Mouse (Mus musculus): Measurements from ENCODE around the gene Aplp2. TPM values are rescaled to one million over a fixed set of nuclear protein-coding genes. Genes with fewer than 3 reads are reported as not detected.
"Not testable (repeated sequence)": the region's sequence is repeated elsewhere in the genome, so short reads cannot be mapped to it uniquely, and the experiment has no call there.

Gene Aplp2
- polyA plus RNA-seq, 1 experiment from 2014 or later, result 227 TPM

DNA sequence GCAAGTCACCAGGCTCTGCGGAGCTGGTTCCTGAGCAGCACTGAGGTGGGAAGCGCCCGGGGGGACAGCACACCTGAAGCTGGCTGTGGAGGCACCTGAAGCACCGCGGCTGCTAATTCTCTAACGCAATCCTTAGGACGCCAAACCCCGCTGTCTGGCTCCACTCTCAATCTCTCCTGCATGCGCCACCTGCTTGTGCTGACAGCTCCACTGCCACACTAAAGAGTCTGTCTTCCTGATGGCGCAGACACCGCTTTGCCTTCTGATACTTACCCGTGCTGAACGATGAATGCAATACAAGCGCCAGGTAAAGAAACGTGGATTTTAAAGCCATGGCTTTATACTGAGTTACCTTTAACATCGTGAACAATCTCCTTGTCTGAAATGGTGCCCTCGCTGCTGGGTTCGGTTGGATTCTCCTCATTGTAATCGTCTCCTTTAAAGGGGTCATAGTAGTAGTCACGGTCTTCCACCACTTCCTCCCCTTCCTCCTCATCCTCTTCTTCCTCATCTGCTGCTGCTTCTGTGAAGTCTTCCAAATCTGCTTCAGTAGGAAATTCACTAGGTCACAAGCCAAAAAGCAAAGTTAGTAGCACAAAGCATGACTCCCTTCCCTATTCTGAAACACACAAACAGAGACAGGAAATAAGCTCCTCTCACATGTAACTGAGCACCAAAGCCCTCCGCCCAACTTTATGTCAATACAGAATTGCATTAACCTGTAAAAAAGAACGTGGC, 43.1 kb downstream of the Aplp2 start:
- H3K4me2 ChIP-seq (replicated peaks), result no peak overlapping the region
- H3K36me3 ChIP-seq, result peaks cover 36% of the 10 kb centered on the region
- WGBS, result 92% methylated on average over 22 of the region's 22 CpGs
- no peak overlapping the region for H3K4me3 ChIP-seq
- no peak for ATAC-seq (replicated peaks)
- no peak overlapping the region for H3K27ac ChIP-seq (replicated peaks)
- no peaks in the 10 kb centered on the region for H3K4me1 ChIP-seq
- H3K27me3 ChIP-seq, result no peaks in the 10 kb centered on the region
- no peaks in the 10 kb centered on the region for H3K9me3 ChIP-seq
- no peak overlapping the region for H3K9ac ChIP-seq (replicated peaks)

DNA sequence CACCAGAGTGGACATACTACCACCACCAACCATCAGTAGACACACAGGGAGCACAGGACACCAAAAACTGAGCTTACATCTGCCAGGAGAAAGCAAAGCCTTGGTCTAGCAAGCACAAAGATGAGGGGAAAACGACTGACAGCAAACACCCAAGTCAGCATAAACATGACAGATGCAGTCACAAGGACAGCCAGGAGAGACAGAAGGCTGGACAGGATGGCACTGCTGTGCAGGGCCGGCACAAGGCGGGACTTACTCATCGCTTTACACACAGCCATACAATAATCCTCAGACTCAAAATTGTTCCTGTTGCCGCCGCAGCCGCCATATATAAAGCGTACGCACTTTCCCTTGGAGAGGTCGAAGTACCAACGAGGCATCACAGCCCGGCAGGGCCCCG, 44.3 kb downstream of the Aplp2 start:
- Histone ChIP-seq H3K27me3 (no peaks in the 10 kb centered on the region), H3K4me2 (replicated peaks) (no peak overlapping the region), H3K27ac (replicated peaks) (no peak overlapping the region), H3K4me3 (no peak overlapping the region), H3K36me3 (peaks cover 43% of the 10 kb centered on the region), H3K9me3 (no peaks in the 10 kb centered on the region), H3K9ac (replicated peaks) (no peak overlapping the region), H3K4me1 (no peaks in the 10 kb centered on the region)
- no peak for ATAC-seq (replicated peaks)
- 93% methylated on average over 13 of the region's 13 CpGs for WGBS

DNA sequence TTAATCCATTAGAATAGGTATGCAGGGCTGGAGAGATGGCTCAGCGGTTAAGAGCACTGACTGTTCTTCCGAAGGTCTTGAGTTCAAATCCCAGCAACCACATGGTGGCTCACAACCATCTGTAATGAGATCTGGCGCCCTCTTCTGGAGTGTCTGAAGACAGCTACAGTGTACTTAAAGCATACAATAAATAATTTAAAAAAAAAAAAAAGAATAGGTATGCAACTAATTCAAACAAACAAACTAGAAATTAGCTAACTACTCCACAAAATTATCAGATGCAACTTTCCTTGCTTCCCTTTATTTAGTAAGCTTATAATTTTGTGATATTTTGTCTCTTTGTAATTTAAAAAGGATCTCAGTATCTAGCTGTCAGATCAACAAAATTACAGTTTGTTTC, 46.1 kb downstream of the Aplp2 start:
- WGBS, result 91% methylated on average over 3 of the region's 3 CpGs
- H3K36me3 ChIP-seq, result peaks cover 54% of the 10 kb centered on the region
- not testable (repeated sequence) for H3K27ac ChIP-seq (replicated peaks); H3K27me3 ChIP-seq; H3K4me3 ChIP-seq; ATAC-seq (replicated peaks); H3K9me3 ChIP-seq; H3K4me1 ChIP-seq; H3K4me2 ChIP-seq (replicated peaks); H3K9ac ChIP-seq (replicated peaks)

DNA sequence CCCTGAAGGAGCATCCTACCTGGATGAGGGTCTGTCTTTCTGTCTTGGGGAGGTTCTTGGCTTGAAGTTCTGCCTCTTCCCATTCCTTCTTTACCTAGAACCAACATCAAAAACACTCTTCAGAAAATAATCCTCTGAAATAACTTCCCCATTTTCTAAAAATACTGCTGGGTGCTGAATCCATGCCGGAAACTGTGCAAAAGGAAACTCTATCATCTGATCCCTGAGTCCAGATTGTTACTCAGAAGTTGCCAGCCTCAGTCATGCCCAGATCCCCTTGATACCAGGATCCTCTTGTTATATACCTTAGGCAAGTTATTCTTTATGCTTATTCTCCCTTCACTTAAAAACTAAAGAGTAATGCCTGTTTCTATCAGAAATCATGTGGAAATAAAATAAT, 48.3 kb downstream of the Aplp2 start:
- no peaks in the 10 kb centered on the region for H3K9me3 ChIP-seq
- H3K27me3 ChIP-seq, result no peaks in the 10 kb centered on the region
- H3K36me3 ChIP-seq, result peaks cover 72% of the 10 kb centered on the region
- H3K27ac ChIP-seq (replicated peaks), result no peak overlapping the region
- H3K9ac ChIP-seq (replicated peaks), result no peak overlapping the region
- no peak overlapping the region for H3K4me2 ChIP-seq (replicated peaks)
- 96% methylated on average over 1 of the region's 1 CpGs for WGBS
- no peak overlapping the region for H3K4me3 ChIP-seq
- no peak for ATAC-seq (replicated peaks)
- H3K4me1 ChIP-seq, result no peaks in the 10 kb centered on the region

DNA sequence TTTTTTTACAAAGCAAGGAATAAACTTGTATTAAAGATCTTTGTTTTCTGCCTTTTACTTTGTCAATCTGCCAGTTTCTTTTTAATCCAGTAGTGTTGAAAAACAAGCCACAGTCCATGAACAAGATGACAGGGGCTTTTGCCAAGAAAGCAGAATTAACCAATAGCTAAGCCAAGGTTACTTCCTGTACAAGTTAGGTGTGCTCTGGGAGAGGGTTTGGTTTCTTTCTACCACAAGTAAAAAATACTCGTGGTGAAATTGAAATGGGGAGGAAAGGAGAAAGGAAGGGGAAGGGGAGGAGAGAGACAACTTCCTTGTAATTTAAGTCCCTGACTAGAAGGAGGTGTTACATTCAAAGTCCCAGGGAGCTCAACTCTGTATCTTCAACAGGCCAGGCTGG, 48.7 kb downstream of the Aplp2 start:
- Histone ChIP-seq H3K9me3 (no peaks in the 10 kb centered on the region), H3K4me3 (no peak overlapping the region), H3K4me2 (replicated peaks) (no peak overlapping the region), H3K4me1 (no peaks in the 10 kb centered on the region), H3K27me3 (no peaks in the 10 kb centered on the region), H3K9ac (replicated peaks) (no peak overlapping the region), H3K36me3 (peaks cover 72% of the 10 kb centered on the region), H3K27ac (replicated peaks) (no peak overlapping the region)
- WGBS, result 65% methylated on average over 1 of the region's 1 CpGs
- no peak for ATAC-seq (replicated peaks)

DNA sequence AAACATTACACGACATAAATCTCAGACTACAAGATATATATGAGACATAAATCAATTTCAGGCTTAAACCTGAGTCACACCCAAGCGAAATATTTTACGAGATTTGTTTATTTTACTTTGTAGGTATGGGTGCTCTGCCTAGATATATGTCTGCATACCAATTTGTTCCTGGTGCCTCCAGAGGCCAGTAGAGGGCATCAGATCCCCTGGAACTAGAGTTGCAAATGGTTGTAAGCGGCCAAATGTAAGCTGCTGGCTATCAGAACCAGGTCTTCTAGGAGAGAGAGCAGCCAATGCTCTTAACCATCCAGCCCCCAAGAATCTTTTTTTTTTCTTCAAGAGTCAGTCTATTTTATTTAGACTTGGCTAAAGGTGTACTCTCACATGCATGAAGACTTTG, 51.7 kb downstream of the Aplp2 start:
- Histone ChIP-seq H3K9me3 (no peaks in the 10 kb centered on the region), H3K4me3 (no peak overlapping the region), H3K27ac (replicated peaks) (no peak overlapping the region), H3K4me2 (replicated peaks) (no peak overlapping the region), H3K9ac (replicated peaks) (no peak overlapping the region), H3K4me1 (no peaks in the 10 kb centered on the region), H3K36me3 (peaks cover 86% of the 10 kb centered on the region), H3K27me3 (no peaks in the 10 kb centered on the region)
- no peak for ATAC-seq (replicated peaks)
- WGBS, result 85% methylated on average over 4 of the region's 4 CpGs

DNA sequence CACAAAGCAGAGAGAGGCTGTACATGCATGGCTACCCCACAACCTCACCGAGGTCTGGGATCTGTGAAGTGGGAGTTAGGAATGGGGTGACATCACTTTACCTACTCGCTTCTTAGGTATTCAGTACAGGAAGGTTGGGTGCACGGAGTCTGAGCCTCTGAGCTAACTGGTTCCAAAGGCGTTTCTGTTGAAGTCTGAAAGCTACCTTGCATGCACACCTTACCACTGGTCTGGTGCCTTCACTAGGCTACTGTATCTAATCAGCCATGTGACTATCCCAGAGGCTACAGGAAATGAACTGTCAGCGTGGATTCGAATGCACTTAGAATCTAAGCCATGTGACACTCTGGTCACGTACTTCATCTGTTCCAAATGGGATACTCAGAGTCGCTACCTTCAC, 55.0 kb downstream of the Aplp2 start:
- peaks cover 81% of the 10 kb centered on the region for H3K36me3 ChIP-seq
- H3K4me2 ChIP-seq (replicated peaks), result no peak overlapping the region
- no peak overlapping the region for H3K27ac ChIP-seq (replicated peaks)
- no peaks in the 10 kb centered on the region for H3K27me3 ChIP-seq
- 92% methylated on average over 8 of the region's 8 CpGs for WGBS
- no peak for ATAC-seq (replicated peaks)
- H3K9me3 ChIP-seq, result no peaks in the 10 kb centered on the region
- no peaks in the 10 kb centered on the region for H3K4me1 ChIP-seq
- no peak overlapping the region for H3K9ac ChIP-seq (replicated peaks)
- no peak overlapping the region for H3K4me3 ChIP-seq

DNA sequence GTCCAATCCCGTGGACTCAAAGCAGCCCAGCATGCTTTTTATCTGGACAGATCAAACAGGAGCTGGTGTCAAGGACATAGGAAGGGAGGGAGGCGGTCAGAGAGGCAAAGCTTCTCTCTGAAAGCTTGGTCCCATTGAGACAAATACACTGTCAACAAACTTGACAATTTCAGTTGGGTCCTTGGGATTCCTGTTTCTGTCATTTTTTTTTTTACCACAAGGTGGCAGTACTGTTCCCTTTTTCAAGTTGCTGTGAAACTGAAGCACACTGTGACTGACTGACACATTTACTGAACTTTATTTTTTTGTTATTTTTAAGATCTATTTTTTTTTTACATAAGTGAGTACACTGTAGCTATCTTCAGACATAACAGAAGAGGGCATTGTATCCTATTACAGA, 60.6 kb downstream of the Aplp2 start:
- Histone ChIP-seq H3K36me3 (peaks cover 54% of the 10 kb centered on the region), H3K4me3 (no peak overlapping the region), H3K4me1 (no peaks in the 10 kb centered on the region), H3K27ac (replicated peaks) (no peak overlapping the region), H3K4me2 (replicated peaks) (no peak overlapping the region), H3K9me3 (no peaks in the 10 kb centered on the region), H3K9ac (replicated peaks) (no peak overlapping the region), H3K27me3 (no peaks in the 10 kb centered on the region)
- ATAC-seq (replicated peaks), result no peak
- 83% methylated on average over 2 of the region's 2 CpGs for WGBS

DNA sequence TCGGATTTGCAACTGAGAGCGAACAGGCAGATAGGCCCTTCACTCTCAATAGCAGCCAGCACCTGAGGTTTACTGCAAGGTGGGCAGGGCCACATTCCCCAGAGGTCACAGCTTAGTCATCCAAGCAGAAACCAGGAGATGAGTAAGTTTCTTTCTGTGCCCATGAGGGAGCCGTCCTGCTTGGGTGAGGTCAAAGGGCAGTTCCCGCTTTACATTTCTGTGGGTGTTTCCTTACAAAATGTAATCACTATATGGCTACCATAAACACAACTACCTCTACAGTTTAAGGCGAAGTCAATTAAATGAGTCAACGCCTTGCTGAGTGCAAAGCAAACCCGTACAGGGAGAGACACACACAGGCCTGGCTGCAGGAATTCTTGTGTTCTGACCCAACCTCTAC, 63.5 kb downstream of the Aplp2 start:
- no peaks in the 10 kb centered on the region for H3K27me3 ChIP-seq
- WGBS, result 90% methylated on average over 7 of the region's 7 CpGs
- peaks cover 35% of the 10 kb centered on the region for H3K36me3 ChIP-seq
- no peak overlapping the region for H3K27ac ChIP-seq (replicated peaks)
- H3K9me3 ChIP-seq, result no peaks in the 10 kb centered on the region
- no peak overlapping the region for H3K4me3 ChIP-seq
- H3K4me1 ChIP-seq, result no peaks in the 10 kb centered on the region
- ATAC-seq (replicated peaks), result no peak
- no peak overlapping the region for H3K4me2 ChIP-seq (replicated peaks)
- no peak overlapping the region for H3K9ac ChIP-seq (replicated peaks)

DNA sequence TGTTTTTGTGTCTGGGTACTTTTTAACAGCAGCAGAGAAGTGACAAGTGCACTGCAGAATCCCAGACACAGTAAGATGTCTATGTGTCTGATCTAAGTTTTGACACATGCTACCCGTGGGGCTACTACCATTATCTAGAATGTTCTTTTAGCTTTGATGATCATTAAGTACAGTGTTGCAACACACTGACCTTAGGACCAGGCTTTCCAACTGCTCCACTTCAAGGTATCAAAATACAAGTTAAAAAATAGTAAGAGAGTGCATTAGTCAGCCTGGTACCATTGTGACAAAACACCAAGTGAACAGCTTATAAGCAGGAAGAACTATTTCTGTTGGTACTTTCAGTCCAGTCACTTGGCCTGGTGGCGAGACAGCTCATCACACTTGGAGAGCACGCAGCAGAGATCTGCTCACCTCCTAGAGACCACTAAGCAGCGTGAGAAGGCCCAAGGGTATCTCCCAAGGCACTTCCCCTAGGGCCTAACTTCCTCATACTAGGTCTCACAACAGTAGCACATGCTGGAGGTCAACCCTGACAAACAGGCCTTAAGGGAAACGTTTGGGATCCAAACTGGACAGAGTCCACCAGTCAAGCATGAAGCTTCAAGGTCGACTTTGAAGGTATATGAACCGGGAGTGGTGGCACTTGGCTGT, 66.2 kb downstream of the Aplp2 start:
- no peak for ATAC-seq (replicated peaks)
- no peaks in the 10 kb centered on the region for H3K4me1 ChIP-seq
- no peak overlapping the region for H3K4me2 ChIP-seq (replicated peaks)
- H3K27ac ChIP-seq (replicated peaks), result no peak overlapping the region
- no peaks in the 10 kb centered on the region for H3K27me3 ChIP-seq
- H3K9ac ChIP-seq (replicated peaks), result no peak overlapping the region
- peaks cover 22% of the 10 kb centered on the region for H3K36me3 ChIP-seq
- H3K4me3 ChIP-seq, result no peak overlapping the region
- no peaks in the 10 kb centered on the region for H3K9me3 ChIP-seq
- 90% methylated on average over 7 of the region's 7 CpGs for WGBS

DNA sequence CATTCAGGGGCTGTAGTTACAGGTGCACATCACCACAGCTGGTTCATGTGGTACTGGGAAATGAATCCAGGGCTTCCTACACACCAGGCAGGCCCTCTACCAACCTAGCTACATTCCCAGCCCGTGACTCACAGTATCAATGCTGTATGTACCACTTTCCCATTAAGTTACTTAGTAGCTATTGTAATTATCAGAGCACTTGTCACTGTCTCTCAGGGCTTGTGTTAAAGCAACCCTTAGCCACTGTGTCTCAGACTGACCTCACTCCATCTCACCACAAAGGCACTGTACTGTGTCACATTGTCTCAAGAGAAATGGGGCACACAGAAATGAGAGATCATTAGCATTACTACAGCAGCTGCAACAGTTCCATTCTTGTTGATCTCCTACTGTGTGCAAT, 68.7 kb downstream of the Aplp2 start:
- WGBS, result 60% methylated on average over 1 of the region's 1 CpGs
- no peak overlapping the region for H3K4me2 ChIP-seq (replicated peaks)
- no peaks in the 10 kb centered on the region for H3K4me1 ChIP-seq
- H3K27me3 ChIP-seq, result no peaks in the 10 kb centered on the region
- no peaks in the 10 kb centered on the region for H3K9me3 ChIP-seq
- peaks cover 5% of the 10 kb centered on the region; the same call in 1 of the 2 replicates for H3K36me3 ChIP-seq
- H3K4me3 ChIP-seq, result no peak overlapping the region
- no peak for ATAC-seq (replicated peaks)
- H3K9ac ChIP-seq (replicated peaks), result no peak overlapping the region
- H3K27ac ChIP-seq (replicated peaks), result no peak overlapping the region

DNA sequence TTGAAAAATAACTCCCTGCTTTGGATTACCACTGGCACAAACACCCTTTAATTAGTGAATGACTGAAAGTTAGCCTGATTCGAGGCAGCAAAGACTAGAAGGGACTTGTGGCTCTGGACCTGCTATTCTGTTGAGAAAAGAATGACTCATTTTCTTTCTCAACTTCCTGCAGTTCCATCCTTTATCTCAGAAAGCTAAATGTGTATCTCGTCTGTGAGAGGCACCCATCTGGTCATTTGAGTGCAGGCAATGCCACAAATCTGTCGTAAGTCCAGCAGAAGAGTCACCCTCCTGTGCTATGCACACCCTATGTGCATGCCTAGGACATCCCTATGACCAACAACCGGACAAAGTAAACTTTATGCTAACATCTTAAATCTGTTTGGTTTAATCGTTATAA, 78.5 kb downstream of the Aplp2 start:
- Histone ChIP-seq H3K36me3 (no peaks in the 10 kb centered on the region), H3K9me3 (no peaks in the 10 kb centered on the region), H3K4me2 (replicated peaks) (no peak overlapping the region), H3K27me3 (peaks cover 42% of the 10 kb centered on the region), H3K27ac (replicated peaks) (no peak overlapping the region), H3K4me3 (no peak overlapping the region), H3K9ac (replicated peaks) (no peak overlapping the region), H3K4me1 (peaks cover 16% of the 10 kb centered on the region)
- WGBS, result 79% methylated on average over 5 of the region's 5 CpGs
- no peak for ATAC-seq (replicated peaks)

Data from forebrain, embryonic 15.5 days (tissue).